Mouse (Mus musculus) bone marrow, adult 2 months (tissue): ENCODE measurements around the gene Atf6.

Experiments
- CTCF ChIP-seq: fragments of 200-500 bp; IDR thresholded peaks from 2 replicates; pipeline ENCODE4 v1.5.1; 2011; ENCODE audit warnings: low read length, control low read depth; ENCODE audit not compliant: control insufficient read depth, insufficient read depth
- POLR2A ChIP-seq: fragments of 200-500 bp; IDR thresholded peaks from 2 replicates; pipeline ENCODE4 v1.6.1; 2011; ENCODE audit warnings: low read depth, mild to moderate bottlenecking, control low read depth, low read length, borderline replicate concordance; ENCODE audit not compliant: control insufficient read depth

DNA sequence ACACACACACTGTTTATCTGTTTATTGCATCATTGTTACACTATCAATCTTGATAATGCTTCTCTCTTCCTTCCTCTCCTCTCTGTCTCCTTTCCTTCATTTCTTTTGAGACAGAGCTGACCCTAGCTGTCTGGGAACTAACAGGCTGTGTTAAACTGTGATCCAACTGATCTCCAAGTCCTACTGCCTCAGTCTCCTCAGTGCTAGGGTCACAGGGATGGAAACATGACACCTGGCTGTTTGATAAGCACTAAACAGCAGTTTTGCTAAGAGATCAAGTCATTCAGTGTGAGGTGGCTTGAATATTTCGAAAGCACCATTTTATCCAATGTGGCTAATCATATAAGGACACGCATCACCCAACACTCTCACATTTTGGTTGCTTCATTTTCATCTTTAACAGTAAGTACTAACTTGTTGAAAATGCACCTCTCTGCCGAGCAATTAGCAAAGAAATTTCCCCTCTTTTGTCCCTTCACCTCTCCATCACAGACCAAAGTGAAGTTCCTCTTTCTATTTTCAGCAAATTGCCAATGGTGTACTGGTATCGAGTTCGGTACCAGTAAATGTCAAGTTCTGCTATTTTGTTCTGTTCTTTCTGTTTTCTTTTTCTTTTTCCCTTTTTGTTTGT, 29.2 kb upstream of the Atf6 start:
- TF ChIP-seq CTCF (no peak), POLR2A (no peak)
